Mouse (Mus musculus) gastrocnemius, adult 2 months (tissue): ENCODE data around the gene C2cd4b. TPM values are rescaled to one million over a fixed set of nuclear protein-coding genes. Genes with fewer than 3 reads are reported as not detected.
A peak's percentile ranks its signal among the peaks of the same experiment; 100 is the strongest.

Experiments used
- DNase-seq: peaks from one replicate; pipeline ENCODE4 v3.0.0; 2022
- H3K27ac ChIP-seq: fragments of 200-600 bp; 2 replicates; pipeline ENCODE4 v1.8.1; 2022; ENCODE audit warnings: mild to moderate bottlenecking
- H3K4me3 ChIP-seq: fragments of 200-600 bp; 2 replicates; pipeline ENCODE4 v1.8.1; 2022; ENCODE audit warnings: mild to moderate bottlenecking, moderate library complexity
- CTCF ChIP-seq: fragments of 200-600 bp; IDR thresholded peaks from 2 replicates; pipeline ENCODE4 v1.8.1; 2022; ENCODE audit warnings: antibody characterized with exemption, mild to moderate bottlenecking, moderate library complexity
- intact Hi-C: fragments of 180-260 bp; cut with DNase I; formaldehyde crosslinking; loops from one replicate; pipeline ENCODE4 v1.15.1; 2025
- microRNA-seq: library from miRNA; unstranded; fragments of <30 nt; microRNA quantifications from one replicate; pipeline ENCODE4 v1.2.0, GENCODE M21; 2021
- total RNA-seq, 2 experiments: library from RNA; stranded (reverse); gene quantifications; 2 replicates each; pipeline ENCODE4 v1.2.3; 2021

Gene C2cd4b
- total RNA-seq, 2 experiments from 2014 or later, result not detected

- intact Hi-C loops, result no loop called here
- Histone ChIP-seq H3K27ac (no peak overlapping the region), H3K4me3 (no peak overlapping the region)
- no peak for DNase-seq
- peak; percentile 64 for TF ChIP-seq CTCF
These were observed 24.7 kb downstream of the C2cd4b start for GRCm38 (mm10) chr9:67783925-67784324.

GRCm38 (mm10) chr9:67786311-67786710 lies 27.1 kb downstream of the C2cd4b start:
- H3K27ac ChIP-seq, result no peak overlapping the region
- H3K4me3 ChIP-seq, result no peak overlapping the region
- no peak for TF ChIP-seq CTCF
- intact Hi-C loops, result no loop called here
- DNase-seq, result no peak

- no peak for TF ChIP-seq CTCF
- intact Hi-C loops, result no loop called here
- Histone ChIP-seq H3K4me3 (no peak overlapping the region), H3K27ac (no peak overlapping the region)
- DNase-seq, result no peak
These were observed 28.4 kb downstream of the C2cd4b start for GRCm38 (mm10) chr9:67787671-67788070.

GRCm38 (mm10) chr9:67792405-67792804 lies 33.2 kb downstream of the C2cd4b start:
- Histone ChIP-seq H3K27ac (no peak overlapping the region), H3K4me3 (no peak overlapping the region)
- DNase-seq, result no peak
- TF ChIP-seq CTCF, result no peak
- intact Hi-C loops, result no loop called here

- no peak overlapping the region for H3K27ac ChIP-seq
- no peak overlapping the region for H3K4me3 ChIP-seq
- no peak for TF ChIP-seq CTCF
- intact Hi-C loops, result no loop called here
- no peak for DNase-seq
These were observed 34.3 kb downstream of the C2cd4b start for GRCm38 (mm10) chr9:67793501-67793900.

GRCm38 (mm10) chr9:67794216-67794615 lies 35.0 kb downstream of the C2cd4b start:
- DNase-seq, result no peak
- H3K4me3 ChIP-seq, result no peak overlapping the region
- TF ChIP-seq CTCF, result no peak
- intact Hi-C loops, result no loop called here
- no peak overlapping the region for H3K27ac ChIP-seq

- intact Hi-C loops, result no loop called here
- Histone ChIP-seq H3K4me3 (no peak overlapping the region), H3K27ac (no peak overlapping the region)
- no peak for TF ChIP-seq CTCF
- DNase-seq, result no peak
These were observed 35.4 kb downstream of the C2cd4b start for GRCm38 (mm10) chr9:67794668-67795067.

- no peak overlapping the region for H3K4me3 ChIP-seq
- TF ChIP-seq CTCF, result no peak
- DNase-seq, result no peak
- intact Hi-C loops, result no loop called here
- no peak overlapping the region for H3K27ac ChIP-seq
These were observed 36.0 kb downstream of the C2cd4b start for GRCm38 (mm10) chr9:67795205-67795675.

GRCm38 (mm10) chr9:67799078-67799819 lies 40.0 kb downstream of the C2cd4b start:
- no peak for TF ChIP-seq CTCF
- Histone ChIP-seq H3K27ac (peak overlapping the region; percentile 46; the same call in 1 of the 2 replicates), H3K4me3 (no peak overlapping the region)
- intact Hi-C loops, result no loop called here
- DNase-seq, result peak; percentile 43

- Histone ChIP-seq H3K4me3 (no peak overlapping the region), H3K27ac (no peak overlapping the region)
- DNase-seq, result peak; percentile 58
- intact Hi-C loops, result loop anchor here (2.0 to 5.0 kb wide), 2 partner anchors 43 to 90 kb away; partner anchors contain the start of gene C2cd4b
- peak; percentile 91; the same call in 1 of the 2 replicates for TF ChIP-seq CTCF
These were observed 43.0 kb downstream of the C2cd4b start for GRCm38 (mm10) chr9:67802241-67802640.

GRCm38 (mm10) chr9:67807000-67807399 lies 47.8 kb downstream of the C2cd4b start:
- no peak overlapping the region for H3K4me3 ChIP-seq
- no peak overlapping the region for H3K27ac ChIP-seq
- TF ChIP-seq CTCF, result no peak
- intact Hi-C loops, result no loop called here
- no peak for DNase-seq

GRCm38 (mm10) chr9:67810527-67810926 lies 51.3 kb downstream of the C2cd4b start:
- peak; percentile 28; the same call in 1 of the 2 replicates for TF ChIP-seq CTCF
- Histone ChIP-seq H3K27ac (peak overlapping the region; percentile 63), H3K4me3 (no peak overlapping the region)
- peak; percentile 26 for DNase-seq
- intact Hi-C loops, result no loop called here

Small RNAs within 50 kb of the gene (microRNA-seq; reads per million reads assigned to microRNA genes)
- not detected for gene Mir7241
- gene Mir7242, result not detected

Other genes with a start within 250 kb of the C2cd4b start
- gene Tln2, start 199.7 kb upstream of the C2cd4b start, total RNA-seq, result 10 to 100 TPM; 82.5 to 83.1 TPM
- gene C2cd4a, start 72.9 kb downstream of the C2cd4b start, total RNA-seq, result not detected
- 10 to 100 TPM; 26.1 to 32.9 TPM for gene Vps13c, start 81.0 kb downstream of the C2cd4b start, total RNA-seq